Mouse (Mus musculus) embryo, embryonic 10.5 days (tissue): Measurements from ENCODE around the gene Snrpd2.
"Not testable (repeated sequence)": the region's sequence is repeated elsewhere in the genome, so short reads cannot be mapped to it uniquely, and the experiment has no call there.

Source experiments
- DNase-seq: peaks from one replicate; pipeline ENCODE4 v3.0.0-alpha.2; 2015; ENCODE audit warnings: low spot score

The Snrpd2 gene

GRCm38 (mm10) chr7:19148875-19149541 lies 514 bp upstream of the Snrpd2 start, which contains the start of gene Qpctl:
Gene Qpctl, minus strand, starts transcription at chr7:19149291.
- peak; percentile 100 for DNase-seq

- DNase-seq = not testable (repeated sequence)
Observed at GRCm38 (mm10) chr7:19151121-19151520, 1.6 kb downstream of the Snrpd2 start.

DNA sequence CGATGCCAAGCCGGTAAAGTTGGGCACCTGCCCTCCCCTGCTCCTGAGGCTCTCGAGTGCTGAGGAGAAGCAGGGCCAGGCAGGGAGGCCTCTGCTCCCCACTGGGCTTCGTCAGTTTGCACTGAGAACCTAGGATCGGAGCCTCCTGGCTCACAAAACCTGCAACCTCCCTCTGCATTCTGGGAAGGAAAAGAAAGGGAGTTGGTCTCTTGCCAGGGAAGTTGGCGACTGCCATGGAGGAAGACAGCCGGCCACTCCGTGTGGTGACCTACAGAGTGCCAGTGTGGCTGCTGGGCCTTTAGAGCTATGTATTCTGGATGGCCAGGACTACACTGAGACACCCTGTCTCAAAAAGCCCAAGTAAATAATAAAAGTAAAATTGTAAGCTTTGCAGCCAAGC lies 5.3 kb downstream of the Snrpd2 start:
- DNase-seq = no peak

- no peak for DNase-seq
Observed at GRCm38 (mm10) chr7:19155825-19156475, 6.4 kb downstream of the Snrpd2 start.

DNA sequence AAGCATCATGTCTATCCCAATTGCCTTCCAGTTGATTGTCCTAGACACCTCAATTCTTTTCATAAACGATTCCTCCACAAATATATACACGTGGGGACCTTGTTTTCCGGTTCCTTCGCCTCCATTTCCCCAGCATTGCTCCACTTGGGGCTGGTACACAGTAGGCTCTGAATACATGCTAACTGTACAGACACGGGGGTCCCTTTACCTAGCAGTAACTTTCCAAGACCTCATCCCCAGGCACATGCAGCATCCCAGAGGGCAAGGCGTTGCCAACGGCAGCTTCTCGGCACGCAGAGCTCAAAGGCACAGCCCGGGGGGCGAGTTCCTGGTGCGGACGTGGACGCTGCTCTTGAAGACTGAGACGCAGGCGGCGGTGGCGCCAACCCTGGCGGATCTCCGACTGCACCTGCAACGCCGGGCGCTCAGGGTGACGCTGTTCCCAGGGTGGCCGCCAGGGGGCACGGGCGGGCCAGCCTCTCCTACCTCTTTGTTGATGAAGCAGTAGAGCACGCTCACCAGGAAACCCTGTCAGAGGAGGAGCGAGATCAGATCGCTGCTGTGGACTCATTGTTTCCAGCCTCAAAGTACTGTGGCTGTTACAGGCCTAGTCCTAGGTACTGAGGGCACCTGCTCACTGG lies 7.8 kb downstream of the Snrpd2 start:
- DNase-seq = peak; percentile 88

GRCm38 (mm10) chr7:19158601-19159000 lies 9.1 kb downstream of the Snrpd2 start:
- DNase-seq = no peak

GRCm38 (mm10) chr7:19159411-19159810 lies 9.9 kb downstream of the Snrpd2 start:
- no peak for DNase-seq

GRCm38 (mm10) chr7:19160115-19160514 lies 10.6 kb downstream of the Snrpd2 start:
- DNase-seq = peak; percentile 64

DNA sequence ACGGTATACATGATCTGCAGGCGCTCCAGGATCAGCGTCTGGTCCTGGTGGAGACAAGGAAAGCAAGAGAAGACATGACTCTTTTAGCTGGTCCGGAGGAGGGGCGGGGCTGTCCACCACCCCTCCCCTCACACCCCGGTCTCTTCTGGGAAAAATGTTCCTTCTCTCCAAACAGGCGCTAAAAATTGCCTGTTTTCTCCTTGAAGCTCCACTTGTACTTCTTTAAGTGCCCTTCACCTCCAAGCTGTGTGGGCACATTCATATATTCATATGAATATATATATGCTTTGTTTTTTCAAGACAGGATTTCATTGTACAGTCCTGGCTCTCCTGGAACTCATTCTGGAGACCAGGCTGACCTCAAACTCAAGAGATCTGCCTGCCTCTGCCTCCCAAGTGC lies 13.4 kb downstream of the Snrpd2 start:
- no peak for DNase-seq

- DNase-seq = no peak
Observed at GRCm38 (mm10) chr7:19163752-19164151, 14.2 kb downstream of the Snrpd2 start.

GRCm38 (mm10) chr7:19164189-19164588 lies 14.7 kb downstream of the Snrpd2 start:
- DNase-seq = peak; percentile 56

DNA sequence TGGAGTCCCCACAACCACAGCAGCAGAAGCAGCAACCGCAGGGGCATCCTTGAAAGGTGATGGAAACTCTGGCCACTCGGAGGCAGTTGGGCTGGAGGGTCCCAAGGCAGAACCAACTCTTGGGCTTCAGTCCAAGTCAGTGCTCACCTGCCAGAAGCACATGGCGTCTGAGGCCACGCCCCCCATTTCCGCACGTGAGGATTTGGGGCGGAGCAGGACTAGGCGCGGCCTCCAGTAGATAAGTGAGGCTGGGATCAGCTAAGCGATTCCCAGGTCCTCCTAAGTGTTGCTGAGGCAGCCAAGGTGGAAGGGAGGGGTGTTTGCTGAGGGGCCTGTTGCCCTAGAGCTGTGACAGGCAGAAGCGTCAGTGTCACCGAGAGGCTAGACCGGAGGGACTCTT lies 15.5 kb downstream of the Snrpd2 start:
- DNase-seq = no peak

DNA sequence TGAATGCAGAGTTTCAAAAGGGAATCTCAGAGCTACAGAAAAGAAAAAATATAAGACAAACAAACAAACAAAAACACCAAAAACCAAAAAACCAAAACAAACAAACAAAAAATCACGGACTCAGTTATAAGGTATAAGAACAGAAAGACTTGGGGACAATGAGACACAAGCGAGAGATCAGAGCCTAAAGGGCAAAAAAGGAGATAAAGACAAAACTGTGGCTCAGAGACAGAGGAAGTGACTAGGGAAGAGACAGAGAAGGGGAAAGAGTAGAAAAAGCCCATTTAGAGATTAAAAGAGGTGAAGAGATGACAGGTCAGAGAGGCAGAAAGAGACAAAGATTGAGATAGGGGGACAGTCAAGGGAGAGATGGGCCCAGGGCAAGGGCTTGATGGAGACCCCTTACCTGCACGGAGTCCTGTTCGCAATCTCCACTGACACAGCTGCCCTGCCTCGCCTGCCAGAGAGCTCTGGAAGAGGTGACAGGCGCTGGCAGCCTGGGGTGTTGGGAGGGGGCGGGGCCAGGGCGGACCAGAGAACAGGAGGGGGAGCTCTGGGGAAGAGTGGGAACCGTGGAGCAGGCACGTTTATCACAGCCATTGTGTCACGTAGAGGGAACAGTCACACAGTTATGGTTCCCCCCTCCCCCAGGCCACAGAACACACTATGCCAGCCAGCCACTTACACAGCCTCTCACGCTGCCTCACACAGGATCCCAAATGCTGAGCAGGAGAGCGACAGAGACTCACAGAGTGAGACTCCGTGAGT lies 16.3 kb downstream of the Snrpd2 start, which contains the start of gene Gipr:
Gipr (minus strand) TSS at position 472 of the 768 bp plus-strand sequence.
- no peak for DNase-seq

DNA sequence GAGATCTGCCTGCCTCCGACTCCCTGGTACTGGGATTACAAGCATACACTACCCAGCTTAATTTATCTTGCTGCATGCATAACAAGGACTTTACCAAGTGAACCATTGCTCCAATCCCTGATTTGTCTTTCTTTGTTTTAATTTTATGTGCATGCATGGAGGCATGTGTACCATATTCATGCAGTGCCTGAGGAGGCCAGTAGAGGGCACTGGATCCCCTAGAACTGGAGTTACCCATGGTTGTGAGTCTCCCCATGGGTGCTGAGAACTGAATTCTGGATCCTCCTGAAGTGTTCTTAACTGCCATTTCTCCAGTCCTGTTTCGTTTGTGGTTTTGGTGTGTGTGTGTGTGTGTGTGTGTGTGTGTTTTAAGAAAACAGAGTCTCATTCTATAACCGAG lies 17.5 kb downstream of the Snrpd2 start:
- no peak for DNase-seq

GRCm38 (mm10) chr7:19169506-19169905 lies 20.0 kb downstream of the Snrpd2 start:
- no peak for DNase-seq

GRCm38 (mm10) chr7:19170142-19170541 lies 20.6 kb downstream of the Snrpd2 start:
- no peak for DNase-seq

GRCm38 (mm10) chr7:19171831-19172230 lies 22.3 kb downstream of the Snrpd2 start:
- no peak for DNase-seq

GRCm38 (mm10) chr7:19172874-19173273 lies 23.4 kb downstream of the Snrpd2 start:
- peak; percentile 93 for DNase-seq

DNA sequence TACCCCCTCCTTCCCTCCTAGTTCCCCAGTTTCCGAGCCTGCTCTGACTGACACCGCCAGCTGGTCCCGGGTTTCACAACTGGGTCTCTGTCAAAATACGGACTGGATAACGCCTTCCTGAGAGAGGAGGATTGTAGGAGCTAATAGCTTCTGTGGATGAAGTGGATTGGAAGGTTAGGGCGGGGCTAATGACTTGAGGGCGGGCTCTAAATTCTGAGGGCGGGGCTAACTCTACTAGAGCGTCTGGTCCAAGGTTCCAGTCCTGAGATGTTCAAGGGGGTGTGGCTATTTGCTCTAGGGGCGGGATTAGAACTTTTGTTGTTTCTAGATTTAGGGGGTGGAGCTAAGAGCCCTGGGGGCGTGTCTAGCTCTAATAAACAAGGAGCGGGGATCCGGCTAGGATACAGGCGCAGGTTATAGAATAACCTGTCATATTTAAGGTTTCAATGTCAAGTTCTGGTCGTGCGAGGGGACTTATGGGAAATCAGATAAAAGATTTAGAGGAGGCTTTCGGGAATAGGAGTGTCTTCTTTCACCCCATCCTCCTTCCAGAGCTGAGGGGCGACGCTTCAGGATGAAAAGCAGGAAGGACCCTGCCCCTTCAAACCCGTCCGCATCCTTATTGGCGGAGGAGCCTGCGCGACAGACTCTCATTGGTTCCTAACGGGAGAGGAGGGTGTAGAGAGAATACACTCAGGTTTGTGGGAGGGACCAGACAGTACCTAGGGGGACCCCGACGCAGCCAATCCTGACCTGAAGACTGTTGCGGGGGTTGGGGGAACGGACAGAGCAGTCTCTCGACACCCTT lies 26.4 kb downstream of the Snrpd2 start, which contains the start of gene Eml2:
Eml2 (plus strand) TSS at position 714 of the 808 bp plus-strand sequence.
- peak; percentile 82 for DNase-seq

GRCm38 (mm10) chr7:19176516-19176947 lies 27.0 kb downstream of the Snrpd2 start:
- no peak for DNase-seq

- DNase-seq = no peak
Observed at GRCm38 (mm10) chr7:19177216-19177615, 27.7 kb downstream of the Snrpd2 start.
